Mouse (Mus musculus) CH12.LX (cell line): ENCODE data around the gene Cdk8. TPM values are rescaled to one million over a fixed set of nuclear protein-coding genes. Genes with fewer than 3 reads are reported as not detected.

Source experiments
- DNase-seq: peaks from one replicate; pipeline ENCODE4 v3.0.0-alpha.2; 2013; ENCODE audit errors: extremely low read depth
- H3K27ac ChIP-seq: 2 replicates; pipeline ENCODE4 v1.5.1; 2012; ENCODE audit warnings: low read depth, mild to moderate bottlenecking, control low read depth, moderate library complexity; ENCODE audit not compliant: insufficient read depth
- H3K27me3 ChIP-seq: replicated peaks from 2 replicates; pipeline ENCODE3; 2012; ENCODE audit warnings: inconsistent platforms
- H3K36me3 ChIP-seq, 2 experiments: replicated peaks in 1 of 2; 2 replicates each; pipeline versions ENCODE3 to v1.6.1; 2012; ENCODE audit warnings: inconsistent platforms in 1 of 2, low read length in 1 of 2, mild to moderate bottlenecking in 1 of 2, mixed read lengths in 1 of 2, moderate library complexity in 1 of 2; ENCODE audit not compliant: control insufficient read depth in 1 of 2, insufficient read depth in 1 of 2
- H3K4me1 ChIP-seq, 2 experiments: 2 replicates each; pipeline ENCODE4 v1.6.1; 2012; ENCODE audit warnings: inconsistent platforms in 1 of 2, moderate library complexity in 1 of 2; ENCODE audit not compliant: insufficient read depth in 2 of 2, control insufficient read depth in 1 of 2
- H3K4me2 ChIP-seq: 2 replicates; pipeline ENCODE4 v1.6.1; 2012; ENCODE audit warnings: low read depth, mild to moderate bottlenecking, control low read depth; ENCODE audit not compliant: poor library complexity, insufficient read depth, severe bottlenecking
- H3K4me3 ChIP-seq, 3 experiments: fragments of 150-350 bp in 1 of 3; sonication (generic) in 1 of 3; replicated peaks in 1 of 3; 2 replicates each; pipeline versions ENCODE3 to v1.5.1; 2011 to 2012; ENCODE audit warnings: low read depth in 2 of 3, low read length in 2 of 3, mild to moderate bottlenecking in 2 of 3, moderate library complexity in 2 of 3, control low read depth in 1 of 3, improper control_type of control experiment in 1 of 3, inconsistent platforms in 1 of 3, mixed read lengths in 1 of 3; ENCODE audit not compliant: poor library complexity in 1 of 3
- H3K79me2 ChIP-seq: replicated peaks from 2 replicates; pipeline ENCODE4 v1.6.1; 2012; ENCODE audit warnings: mild to moderate bottlenecking, moderate library complexity; ENCODE audit not compliant: control insufficient read depth, poor library complexity, insufficient read depth, severe bottlenecking; ENCODE audit errors: extremely low read depth
- H3K9ac ChIP-seq: 2 replicates; pipeline ENCODE4 v1.6.1; 2012; ENCODE audit warnings: low read depth, mild to moderate bottlenecking, control low read depth, moderate library complexity; ENCODE audit not compliant: insufficient read depth
- H3K9me3 ChIP-seq: replicated peaks from 2 replicates; pipeline ENCODE3; 2012; ENCODE audit warnings: low read length, inconsistent platforms, mixed read lengths
- E2F4 ChIP-seq: IDR thresholded peaks from 2 replicates; pipeline ENCODE4 v1.6.1; 2011; ENCODE audit warnings: low read depth, low read length, improper control_type of control experiment; ENCODE audit not compliant: insufficient replicate concordance
- ELF1 ChIP-seq: IDR thresholded peaks from 2 replicates; pipeline ENCODE4 v1.6.1; 2014; ENCODE audit warnings: low read depth, mild to moderate bottlenecking, inconsistent platforms, low read length, improper control_type of control experiment
- EP300 ChIP-seq: IDR thresholded peaks from 2 replicates; pipeline ENCODE4 v1.6.1; 2011; ENCODE audit warnings: low read length, improper control_type of control experiment
- IRF4 ChIP-seq: IDR thresholded peaks from 2 replicates; pipeline ENCODE4 v1.6.1; 2014; ENCODE audit warnings: low read depth, mild to moderate bottlenecking, inconsistent platforms, low read length, improper control_type of control experiment
- JUN ChIP-seq: IDR thresholded peaks from 2 replicates; pipeline ENCODE4 v1.6.1; 2011; ENCODE audit warnings: low read depth, mild to moderate bottlenecking, low read length, improper control_type of control experiment, moderate library complexity; ENCODE audit not compliant: insufficient read depth
- MAFK ChIP-seq: IDR thresholded peaks from 2 replicates; pipeline ENCODE4 v1.6.1; 2011; ENCODE audit warnings: low read length, improper control_type of control experiment; ENCODE audit not compliant: insufficient replicate concordance
- MAX ChIP-seq: IDR thresholded peaks from 2 replicates; pipeline ENCODE4 v1.6.1; 2011; ENCODE audit warnings: low read length, improper control_type of control experiment
- MXI1 ChIP-seq: IDR thresholded peaks from 2 replicates; pipeline ENCODE4 v1.6.1; 2011; ENCODE audit warnings: mild to moderate bottlenecking, low read depth, low read length, improper control_type of control experiment
- MYC ChIP-seq: IDR thresholded peaks from 2 replicates; pipeline ENCODE4 v1.6.1; 2011; ENCODE audit warnings: low read depth, mild to moderate bottlenecking, improper control_type of control experiment, low read length
- NRF1 ChIP-seq: IDR thresholded peaks from 2 replicates; pipeline ENCODE4 v1.6.1; 2014; ENCODE audit warnings: low read depth, mild to moderate bottlenecking, inconsistent platforms, low read length, improper control_type of control experiment, moderate library complexity
- RAD21 ChIP-seq: IDR thresholded peaks from 2 replicates; pipeline ENCODE4 v1.6.1; 2011; ENCODE audit warnings: low read depth, mild to moderate bottlenecking, low read length, improper control_type of control experiment, moderate library complexity
- UBTF ChIP-seq: IDR thresholded peaks from 2 replicates; pipeline ENCODE4 v1.6.1; 2012; ENCODE audit warnings: low read depth, mild to moderate bottlenecking, inconsistent platforms, low read length, improper control_type of control experiment, moderate library complexity
- USF2 ChIP-seq: conservative IDR thresholded peaks from 2 replicates; pipeline ENCODE4 v1.6.1; 2011; ENCODE audit warnings: low read depth, low read length, improper control_type of control experiment
- ZKSCAN1 ChIP-seq: IDR thresholded peaks from 2 replicates; pipeline ENCODE4 v1.6.1; 2012; ENCODE audit warnings: low read depth, inconsistent platforms, low read length, improper control_type of control experiment, borderline replicate concordance
- ZNF384 ChIP-seq: IDR thresholded peaks from 2 replicates; pipeline ENCODE4 v1.6.1; 2012; ENCODE audit warnings: low read depth, low read length, improper control_type of control experiment, inconsistent platforms
- dilution Hi-C: fragments of 300-500 bp; cut with MboI; formaldehyde crosslinking; loops from 2 replicates; pipeline ENCODE4 v1.14.3; 2020; ENCODE audit warnings: low sequenced_read_pairs; ENCODE audit not compliant: extremely low pct_unique_long_range_greater_than_20kb, extremely low pct_ligation_motif_present
- in situ Hi-C: fragments of 300-500 bp; cut with MboI; formaldehyde crosslinking; loops from 3 replicates; pipeline ENCODE4 v1.14.3; 2019; ENCODE audit warnings: low sequenced_read_pairs, low pct_ligation_motif_present, low pct_unique_long_range_greater_than_20kb, mixed read lengths
- polyA plus RNA-seq: library from polyadenylated mRNA; unstranded; fragments of >175 nt; gene quantifications from 2 replicates; pipeline ENCODE4 v1.2.1, GENCODE M21; 2012; ENCODE audit warnings: low read depth; ENCODE audit not compliant: insufficient read length
- total RNA-seq, 2 experiments: library from RNA; depleted of rRNA; stranded (reverse); fragments of 300-350 nt in 1 of 2; fragments of >200 nt in 1 of 2; gene quantifications; 2 replicates each; pipeline ENCODE4 v1.2.3; 2012 to 2014

The Cdk8 gene
- total and polyA plus RNA-seq, 3 experiments: 52.6 to 99.1 (median 69.9) TPM

DNA sequence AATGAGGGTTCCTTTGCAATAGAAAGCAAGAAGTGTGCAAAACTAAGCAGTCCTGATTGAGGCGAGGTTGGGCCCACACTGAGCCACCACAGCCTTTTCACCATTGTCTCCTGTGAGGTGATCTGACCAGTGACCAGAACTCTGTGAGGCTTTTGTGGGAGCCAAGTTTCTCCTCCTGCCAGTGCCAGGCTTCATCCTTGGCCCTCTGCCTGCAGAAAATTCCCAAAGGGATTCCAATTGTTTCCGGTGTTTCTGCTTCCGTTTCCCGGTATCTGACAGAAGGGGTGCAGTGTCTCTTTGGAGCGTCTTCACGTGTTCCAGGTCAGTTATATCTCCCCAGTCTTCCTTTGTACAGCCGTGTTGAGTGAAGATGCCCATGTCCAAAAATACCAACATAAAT, 42.3 kb upstream of the Cdk8 start:
- H3K36me3 ChIP-seq: no peaks in the 10 kb centered on the region
- no peak for DNase-seq
- H3K9me3 ChIP-seq: no peaks in the 10 kb centered on the region
- dilution Hi-C loops (no loop called here), in situ Hi-C loops (loop anchor here (25.0 kb wide), 1 partner anchor 274 kb away; no protein-coding TSS in a partner anchor)
- TF ChIP-seq MAX: no peak
- TF ChIP-seq MXI1: no peak
- H3K4me3 ChIP-seq: no peak overlapping the region
- H3K4me1 ChIP-seq: peaks cover 0 to 6% of the 10 kb centered on the region in 2 experiments; a peak in 3 of 4 replicates
- no peak overlapping the region for H3K9ac ChIP-seq
- no peak overlapping the region for H3K27ac ChIP-seq
- no peaks in the 10 kb centered on the region for H3K79me2 ChIP-seq
- no peaks in the 10 kb centered on the region for H3K27me3 ChIP-seq
- H3K4me2 ChIP-seq: no peak overlapping the region

GRCm38 (mm10) chr5:146190093-146190492, 40.9 kb upstream of the Cdk8 start:
- no peak for TF ChIP-seq ELF1
- TF ChIP-seq MYC: no peak
- TF ChIP-seq UBTF: no peak
- no peak for TF ChIP-seq MAFK
- TF ChIP-seq RAD21: no peak
- no peak for TF ChIP-seq JUN
- Histone ChIP-seq H3K9ac (no peak overlapping the region), H3K27ac (no peak overlapping the region), H3K79me2 (no peaks in the 10 kb centered on the region), H3K4me3 (no peak overlapping the region), H3K4me2 (no peak overlapping the region), H3K4me1 (no peaks in the 10 kb centered on the region), H3K27me3 (no peaks in the 10 kb centered on the region), H3K36me3 (no peaks in the 10 kb centered on the region), H3K9me3 (no peaks in the 10 kb centered on the region)
- dilution Hi-C loops: no loop called here
- DNase-seq: no peak
- in situ Hi-C loops: loop anchor here (10.0 to 25.0 kb wide), 2 partner anchors 115 to 272 kb away; no protein-coding TSS in a partner anchor

- Histone ChIP-seq H3K4me1 (no peaks in the 10 kb centered on the region), H3K9ac (no peak overlapping the region), H3K79me2 (no peaks in the 10 kb centered on the region), H3K36me3 (no peaks in the 10 kb centered on the region), H3K4me3 (no peak overlapping the region), H3K4me2 (no peak overlapping the region), H3K27ac (no peak overlapping the region), H3K9me3 (no peaks in the 10 kb centered on the region), H3K27me3 (no peaks in the 10 kb centered on the region)
- dilution Hi-C loops (no loop called here), in situ Hi-C loops (loop anchor here (10.0 to 25.0 kb wide), 2 partner anchors 114 to 272 kb away; no protein-coding TSS in a partner anchor)
- no peak for DNase-seq
- TF ChIP-seq ZKSCAN1 (no peak), MYC (no peak), E2F4 (no peak), RAD21 (no peak), EP300 (no peak), USF2 (no peak), IRF4 (no peak), MAFK (no peak), NRF1 (no peak), ZNF384 (no peak)
Measured at GRCm38 (mm10) chr5:146190501-146191269, 40.3 kb upstream of the Cdk8 start.
